Mouse (Mus musculus) right cerebral cortex, adult 2 months (tissue): Measurements from ENCODE around the gene E2f3.

Experiments
- DNase-seq, 2 experiments: peaks; one replicate each; pipeline ENCODE4 v3.0.0; 2021 to 2022; ENCODE audit warnings: low spot score in 2 of 2

The E2f3 gene

DNA sequence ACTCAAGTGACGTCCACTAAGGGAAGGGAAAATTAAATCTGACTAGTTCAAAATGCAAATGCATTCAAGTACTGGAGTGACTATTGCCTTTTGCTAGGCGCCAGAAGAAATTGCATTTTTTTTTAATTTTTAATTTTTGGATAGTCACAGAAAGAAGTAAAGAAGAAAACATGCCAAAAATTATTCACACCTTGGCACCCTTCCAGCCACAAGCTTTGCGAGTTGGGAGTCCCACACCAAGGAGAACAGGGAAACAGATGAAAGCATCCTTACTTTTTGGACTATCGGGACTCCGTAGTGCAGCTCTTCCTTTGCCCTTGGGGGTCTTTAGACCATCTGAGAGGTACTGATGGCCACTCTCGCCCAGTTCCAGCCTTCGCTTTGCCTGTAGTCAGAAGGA, 66.0 kb downstream of the E2f3 start:
- DNase-seq = peak; percentile 21 to 47

DNA sequence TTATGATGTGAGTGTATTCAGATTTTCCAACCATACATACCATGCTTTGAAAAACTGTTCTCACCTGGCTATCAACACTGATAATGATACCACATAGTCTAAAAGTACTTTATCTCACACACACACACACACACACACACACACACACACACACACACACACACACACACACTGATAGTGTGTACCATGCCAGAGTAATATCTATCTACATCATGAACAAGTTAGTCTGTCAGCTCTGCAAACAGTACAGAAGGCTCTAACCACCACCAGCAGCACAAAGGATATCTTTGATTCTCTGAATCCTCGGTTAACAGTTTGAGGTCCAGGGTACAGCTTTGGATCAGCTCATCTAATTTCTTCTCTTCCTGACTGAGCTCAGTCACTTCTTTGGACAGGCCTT, 69.3 kb downstream of the E2f3 start:
- DNase-seq = no peak

DNA sequence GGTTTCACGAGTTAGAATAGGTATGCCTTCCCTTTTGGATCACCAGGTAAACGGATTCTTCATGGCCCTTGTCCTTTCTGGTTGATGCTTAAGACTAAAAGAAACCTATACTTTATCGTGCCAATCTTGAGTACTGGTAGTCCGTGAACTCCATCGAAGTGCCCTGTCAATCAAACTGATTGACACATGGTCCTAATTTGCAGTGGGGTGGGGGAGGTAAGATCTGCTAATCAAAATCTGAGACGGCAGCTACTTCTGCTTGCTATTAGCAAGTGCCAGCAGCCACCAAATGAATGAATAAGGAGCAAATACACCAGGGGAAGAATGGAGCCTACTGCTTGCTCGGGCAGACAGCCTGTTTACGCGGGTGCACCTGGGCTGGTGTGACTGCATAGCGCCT, 72.3 kb downstream of the E2f3 start:
- no peak for DNase-seq

DNA sequence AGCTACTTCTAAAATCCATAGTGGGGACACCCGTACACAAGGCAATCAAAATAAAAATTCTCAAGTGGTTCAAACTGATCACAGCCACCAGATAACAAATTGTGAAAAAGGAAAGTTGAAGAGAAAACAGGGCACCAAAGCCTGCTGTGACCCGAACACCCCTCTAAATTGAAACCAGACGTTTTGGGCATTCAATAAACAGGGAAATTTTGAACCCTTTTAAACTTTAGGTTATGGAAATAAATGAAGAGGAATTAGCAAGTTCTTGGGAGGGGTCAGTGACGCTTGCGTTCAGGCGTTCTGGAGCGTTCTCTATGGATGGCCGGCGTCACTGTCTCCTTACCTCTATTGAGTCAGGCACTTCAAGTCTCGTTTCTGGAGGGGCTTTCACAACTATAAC, 72.8 kb downstream of the E2f3 start:
- DNase-seq = no peak

DNA sequence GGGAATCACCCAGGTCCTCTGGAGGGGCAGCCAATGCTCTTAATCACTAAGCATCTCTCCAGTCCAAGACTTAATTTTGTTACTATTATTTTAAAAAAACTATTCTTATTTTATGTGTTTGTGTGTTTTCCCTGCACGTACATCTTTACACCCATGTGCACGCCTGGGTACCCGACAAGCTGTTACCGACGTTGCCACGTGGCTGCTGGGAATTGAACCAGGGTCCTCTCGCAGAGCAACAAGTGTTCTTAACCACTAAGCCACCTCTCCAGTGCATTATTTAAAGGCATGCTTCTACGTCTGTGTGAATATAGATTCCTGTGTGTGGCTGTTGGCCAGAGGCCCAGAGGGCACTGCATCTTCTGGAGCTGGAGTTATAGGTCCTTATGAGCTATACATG, 73.6 kb downstream of the E2f3 start:
- no peak for DNase-seq

DNA sequence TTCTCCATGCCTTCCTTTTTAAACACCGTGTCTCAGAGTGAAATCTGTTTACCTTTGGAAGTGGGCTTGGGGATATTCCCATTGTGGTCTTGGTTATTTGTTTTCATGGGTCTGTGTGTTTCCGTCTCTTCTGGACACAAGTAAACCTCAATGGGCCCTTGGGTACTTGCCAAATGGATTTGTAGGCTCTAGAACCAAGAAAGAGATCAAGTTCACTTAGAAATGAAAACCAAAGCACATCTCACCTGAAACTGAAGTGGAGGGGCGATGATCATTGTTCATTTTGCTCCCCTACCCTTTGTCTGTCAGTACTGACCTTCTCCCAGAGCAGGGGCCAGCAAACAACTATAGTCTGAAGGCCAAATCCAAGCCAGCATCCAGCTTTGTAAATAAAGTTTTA, 74.7 kb downstream of the E2f3 start:
- no peak for DNase-seq

DNA sequence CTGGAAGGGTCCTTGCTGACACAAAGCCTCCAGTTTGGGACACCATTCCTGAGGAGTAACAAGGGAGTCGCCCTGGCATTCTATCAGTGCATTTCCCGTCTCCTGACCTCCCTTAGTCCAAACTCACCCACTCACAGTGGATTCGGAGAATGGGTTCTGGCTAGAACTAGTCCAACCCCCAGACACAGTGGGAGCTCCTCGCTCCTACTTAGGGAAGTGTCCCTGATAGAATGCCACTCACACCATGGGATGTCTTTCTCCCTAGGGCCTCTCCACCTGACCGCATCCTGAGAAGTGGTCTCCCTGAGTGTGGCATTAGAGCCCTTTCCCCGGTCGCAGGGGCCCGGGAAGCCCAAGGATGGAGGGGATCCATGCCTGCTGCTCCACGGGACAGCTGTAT, 77.4 kb downstream of the E2f3 start:
- DNase-seq = no peak

DNA sequence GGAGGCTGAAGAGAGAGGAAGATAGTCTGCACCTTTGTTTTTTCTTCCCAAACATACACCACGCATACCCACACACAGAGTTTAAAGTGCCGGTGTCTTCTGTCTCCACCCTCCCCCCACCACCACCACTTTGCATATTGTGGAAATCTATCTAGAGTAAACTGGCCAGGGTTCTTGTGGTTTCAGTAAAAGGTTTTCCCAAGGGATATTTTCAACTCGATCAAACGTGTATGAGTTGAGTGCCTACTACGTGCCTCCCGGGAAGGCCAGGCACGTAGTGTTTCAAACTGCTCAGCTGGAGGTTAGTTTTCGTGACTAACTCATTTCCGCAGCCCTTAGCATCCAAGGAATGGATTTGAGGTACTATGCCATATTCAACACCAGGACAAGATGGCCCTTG, 77.9 kb downstream of the E2f3 start:
- no peak for DNase-seq

DNA sequence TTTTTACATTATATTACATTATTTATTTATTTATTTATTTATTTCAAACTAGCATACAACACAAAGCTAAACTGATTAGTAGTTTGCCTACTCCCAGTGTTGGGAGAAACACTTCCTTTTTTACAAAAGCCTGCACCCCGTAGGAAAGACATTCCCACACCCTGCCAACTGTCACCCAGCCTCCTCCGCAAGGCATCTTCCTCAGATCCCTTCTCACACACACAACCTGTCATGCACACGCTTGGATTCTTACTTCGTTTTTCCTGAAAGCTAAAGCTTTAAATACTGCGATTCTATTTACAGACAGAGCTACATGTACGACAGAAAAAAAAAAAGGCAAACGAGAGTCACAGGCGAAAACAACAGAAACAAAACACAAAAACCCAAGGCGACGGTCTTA, 79.1 kb downstream of the E2f3 start:
- peak; percentile 21 to 50 for DNase-seq

DNA sequence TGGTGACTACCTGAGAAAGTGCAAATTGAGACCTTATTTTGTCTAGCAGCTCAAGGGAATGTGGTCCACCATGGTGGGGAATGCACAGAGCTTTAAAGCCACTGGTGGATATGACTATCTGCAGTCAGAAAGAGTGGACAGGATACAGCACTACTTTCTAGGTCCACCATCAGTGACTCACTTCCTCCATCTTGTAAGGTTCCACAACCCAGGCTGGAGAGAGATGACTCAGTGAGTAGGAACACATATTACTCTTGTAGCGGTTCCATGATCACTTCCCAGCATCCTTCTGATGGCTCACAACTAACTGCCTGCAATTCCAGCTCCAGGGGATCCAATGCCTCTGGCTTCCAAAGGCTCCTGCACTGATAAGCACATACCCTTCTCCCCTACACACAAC, 82.5 kb downstream of the E2f3 start:
- no peak for DNase-seq

DNA sequence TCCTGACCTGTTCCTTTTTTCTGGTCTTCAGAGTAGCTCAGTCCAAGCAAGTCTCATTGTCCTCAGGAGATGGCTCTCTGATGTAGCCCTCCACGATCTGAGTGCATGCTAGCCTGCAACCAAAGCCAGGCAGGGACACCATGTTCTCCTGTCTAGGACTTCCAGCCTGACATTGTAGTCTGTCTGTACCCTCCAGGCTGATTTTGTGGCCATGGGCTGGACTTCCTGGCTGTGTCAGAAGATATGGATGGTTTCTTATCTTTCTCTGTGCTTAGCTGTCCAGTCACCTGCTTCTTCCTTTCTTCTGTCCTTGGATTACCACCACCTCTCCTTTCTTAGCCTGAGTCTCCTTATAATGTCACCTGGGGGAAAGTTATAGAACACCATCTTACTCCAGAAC, 83.2 kb downstream of the E2f3 start:
- DNase-seq = no peak

DNA sequence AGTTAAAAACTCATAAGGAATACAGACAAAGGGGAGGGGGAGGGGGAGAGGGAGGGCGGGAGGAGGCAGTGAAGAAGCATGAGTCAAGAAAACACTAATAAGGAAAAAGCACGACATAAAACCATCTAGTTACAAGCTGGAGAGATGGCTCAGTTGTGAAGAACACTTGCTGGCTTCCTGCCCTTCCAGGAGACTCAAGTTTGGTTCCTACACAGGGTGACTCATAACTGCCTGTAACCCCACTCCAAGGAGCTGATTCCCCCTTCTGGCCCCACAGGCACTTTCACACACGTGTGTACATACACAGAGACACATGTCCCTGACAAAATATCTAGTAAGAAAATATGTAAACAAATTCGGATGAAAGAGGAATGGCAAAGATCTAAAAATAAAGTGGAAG, 84.2 kb downstream of the E2f3 start:
- DNase-seq = peak; percentile 36 to 45

DNA sequence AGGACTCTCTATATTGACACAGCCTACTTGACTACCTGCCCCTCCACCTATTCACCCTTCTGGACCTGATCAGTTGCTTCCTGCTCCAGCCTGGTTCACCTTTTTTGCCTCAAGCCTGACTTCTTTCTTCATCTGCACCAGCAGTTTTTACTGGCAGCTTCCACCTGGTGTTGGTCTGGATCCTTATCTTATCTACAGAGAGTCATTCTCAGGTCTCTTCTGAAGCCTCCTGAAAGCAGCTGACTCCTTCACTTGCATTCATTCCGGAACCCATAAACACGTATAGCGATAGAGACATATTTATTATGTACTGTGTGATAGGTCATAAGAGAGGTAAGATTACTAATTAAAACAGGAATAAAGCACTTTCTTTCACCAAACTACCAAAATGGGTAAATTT, 119.1 kb downstream of the E2f3 start:
- DNase-seq = no peak

DNA sequence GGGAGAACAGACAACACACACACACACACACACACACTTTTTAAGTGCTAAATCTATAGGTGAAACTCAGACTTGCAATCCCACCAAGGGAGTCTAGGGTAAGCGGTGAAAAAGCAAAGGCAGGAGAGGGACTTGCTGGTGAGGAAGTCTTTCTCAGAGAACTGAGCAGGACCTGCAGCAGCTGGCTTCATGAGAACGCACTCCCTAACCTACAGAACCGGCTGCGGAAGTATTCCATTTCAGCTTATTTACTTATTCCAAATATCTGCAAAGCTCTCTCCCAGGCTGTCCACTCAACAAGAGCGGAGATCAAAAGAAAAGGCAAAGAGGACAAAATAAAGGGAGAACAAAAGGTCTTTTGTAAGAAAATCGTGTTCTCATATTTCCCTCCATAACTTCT, 121.5 kb downstream of the E2f3 start:
- DNase-seq = no peak

DNA sequence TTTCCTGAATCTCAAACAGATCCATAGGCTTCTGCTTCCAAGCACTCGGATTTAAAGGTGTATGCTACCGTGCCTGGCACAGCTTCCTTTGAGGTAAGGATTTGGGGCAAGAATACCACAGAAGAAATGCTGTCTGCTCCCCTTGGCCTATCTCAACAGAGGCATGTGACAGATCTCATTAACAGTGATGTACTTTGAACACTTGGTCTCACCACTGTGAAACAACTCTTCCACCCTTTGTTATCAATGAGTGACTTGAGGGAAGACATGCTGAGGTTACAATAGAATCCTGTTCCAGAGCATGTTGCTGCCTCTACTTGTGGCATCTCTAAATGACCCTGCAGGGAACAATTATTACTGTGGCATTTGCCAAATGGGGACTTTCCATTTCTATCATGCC, 125.8 kb downstream of the E2f3 start:
- DNase-seq = no peak

DNA sequence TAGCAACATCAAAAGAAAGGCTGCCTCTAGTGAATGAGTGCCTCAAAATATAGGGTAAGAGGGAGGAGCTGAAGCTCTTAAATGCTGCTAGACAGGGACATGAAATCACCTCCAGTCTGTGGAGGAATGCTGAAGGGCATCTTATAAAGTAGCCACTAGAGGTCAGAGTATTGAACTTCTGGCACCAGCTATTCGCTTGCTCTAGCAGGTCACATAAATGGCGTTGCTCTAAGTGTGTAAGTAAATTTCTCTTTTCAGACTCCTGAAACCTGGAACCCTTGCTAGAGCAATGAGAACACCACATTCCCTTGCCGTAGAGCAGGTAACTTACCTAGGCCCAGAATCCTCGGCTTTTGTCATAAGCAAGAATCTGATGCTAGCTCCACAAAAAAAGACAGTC, 128.4 kb downstream of the E2f3 start:
- DNase-seq = peak in 1 of 2 experiments; percentile 20
